Mouse (Mus musculus) heart, adult 8-10 months (tissue): ENCODE data around the gene Ttn. TPM values are rescaled to one million over a fixed set of nuclear protein-coding genes. Genes with fewer than 3 reads are reported as not detected.
A peak's percentile ranks its signal among the peaks of the same experiment; 100 is the strongest.

Experiments
- DNase-seq: peaks from one replicate; pipeline ENCODE4 v3.0.0; 2022; ENCODE audit warnings: low spot score
- total RNA-seq, 4 experiments: library from RNA; stranded (reverse); gene quantifications; 2 replicates each; pipeline ENCODE4 v1.2.4; 2022

The Ttn gene
- total RNA-seq, 4 experiments from 2014 or later: 3,102 to 4,099 (median 3,503) TPM

DNA sequence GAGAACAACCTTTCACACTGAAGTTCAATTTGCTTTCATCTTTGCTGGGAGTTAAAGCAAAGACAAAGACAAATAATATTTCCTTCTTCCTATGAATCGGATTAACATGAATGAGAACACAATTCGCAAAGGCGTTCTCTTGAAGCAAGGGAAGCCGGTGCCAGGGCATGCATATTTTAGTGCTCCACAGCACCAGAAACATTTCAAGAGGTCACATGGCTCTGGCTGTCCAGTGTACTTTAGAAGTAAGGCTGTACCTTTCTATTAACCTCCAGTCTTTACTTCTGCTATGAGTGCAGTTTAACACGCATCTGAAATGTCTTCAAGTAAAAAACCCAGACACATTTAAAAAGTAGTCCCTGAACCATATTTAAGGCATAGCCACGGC is 20.3 kb downstream of the Ttn start:
- no peak for DNase-seq

DNA sequence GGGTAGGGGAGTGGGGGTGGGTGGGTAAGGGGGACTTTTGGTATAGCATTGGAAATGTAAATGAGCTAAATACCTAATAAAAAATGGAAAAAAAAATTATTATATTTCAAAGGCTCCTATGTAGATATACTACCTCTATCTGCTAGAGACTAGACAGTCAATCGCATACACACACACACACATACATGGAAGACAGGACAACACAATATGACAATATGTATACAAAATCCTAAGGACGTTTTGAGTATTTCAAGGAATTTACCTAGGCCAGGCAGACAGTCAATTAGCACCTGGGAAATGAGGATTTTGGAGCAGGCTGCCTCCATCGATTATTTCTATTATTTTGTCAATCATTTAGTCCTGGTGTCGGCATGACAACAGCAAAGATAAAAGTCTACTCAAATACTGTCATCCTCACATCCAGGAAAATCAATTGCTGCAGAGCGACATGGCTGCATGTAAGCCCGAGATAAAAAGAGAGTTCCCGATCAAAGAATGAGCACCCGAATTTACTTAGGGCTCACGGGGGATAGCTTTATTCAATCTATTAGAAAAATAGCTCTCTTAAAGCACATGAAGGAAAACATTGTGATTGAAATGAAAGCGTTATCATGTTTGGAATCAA is 20.8 kb downstream of the Ttn start:
- no peak for DNase-seq

DNA sequence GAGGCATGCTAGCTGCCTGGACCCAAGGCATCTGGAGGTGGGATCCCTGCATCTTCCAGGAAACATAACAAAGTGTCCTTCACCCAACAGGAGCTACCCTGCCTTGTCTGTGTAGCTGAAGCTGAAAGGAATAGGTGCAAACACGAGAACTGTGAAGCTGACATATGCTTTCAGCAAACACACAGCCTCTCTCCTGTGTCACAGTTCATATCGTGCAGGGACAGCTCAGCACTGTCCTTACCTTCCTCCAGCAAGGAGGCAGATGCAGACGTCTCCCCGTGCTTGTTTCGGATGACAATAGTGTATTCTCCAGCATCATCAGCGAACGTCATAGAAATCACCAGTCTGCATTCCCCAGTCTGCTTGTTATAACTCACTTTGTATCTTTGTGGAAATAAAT is 32.6 kb downstream of the Ttn start:
- DNase-seq: no peak

DNA sequence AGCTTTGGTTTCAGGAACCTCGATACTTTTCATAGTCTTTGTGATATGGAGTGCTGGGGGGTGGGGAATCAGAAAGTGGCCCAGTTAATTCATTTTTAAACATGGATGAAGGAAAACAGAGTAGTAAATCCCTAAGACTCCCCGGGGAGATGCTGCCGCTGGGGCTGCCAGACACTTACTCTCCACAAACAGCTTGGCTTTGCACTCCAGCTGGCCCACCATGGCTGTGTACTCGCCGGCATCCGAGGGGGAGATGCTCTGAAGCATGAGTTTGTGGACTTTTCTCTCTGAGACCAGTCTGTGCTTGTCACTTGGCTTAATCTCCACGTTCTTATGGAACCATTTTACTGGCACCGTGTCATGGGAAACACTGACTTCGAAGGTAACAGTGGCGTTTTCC is 43.8 kb downstream of the Ttn start:
- DNase-seq: no peak

DNA sequence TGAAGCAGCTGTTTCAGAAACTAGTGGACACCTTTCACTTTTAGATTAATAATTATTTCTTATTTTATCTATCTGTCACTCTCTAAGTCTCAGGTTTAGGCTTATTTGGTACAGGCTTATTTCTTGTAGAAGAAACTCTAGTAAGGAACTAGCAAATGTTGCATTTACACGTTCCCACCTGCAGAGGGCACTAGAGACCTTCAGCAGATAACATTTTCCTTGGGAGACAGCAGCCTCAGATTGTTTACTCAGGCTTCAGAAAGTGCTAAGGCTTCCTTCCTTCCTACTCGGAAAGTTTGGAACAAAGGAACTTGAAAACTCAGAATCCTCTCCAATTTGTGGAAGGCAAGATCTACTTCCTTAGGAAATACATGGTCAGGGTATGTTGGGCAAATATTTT is 52.6 kb downstream of the Ttn start:
- DNase-seq: peak; percentile 55

- DNase-seq: no peak
These were observed 53.5 kb downstream of the Ttn start for GRCm38 (mm10) chr2:76928816-76929215.

GRCm38 (mm10) chr2:76928298-76928697 is 54.0 kb downstream of the Ttn start:
- no peak for DNase-seq

GRCm38 (mm10) chr2:76926927-76927326 is 55.4 kb downstream of the Ttn start:
- DNase-seq: no peak

- DNase-seq: no peak
These were observed 67.4 kb downstream of the Ttn start for GRCm38 (mm10) chr2:76914959-76915358.

GRCm38 (mm10) chr2:76908705-76909457 is 73.5 kb downstream of the Ttn start:
- no peak for DNase-seq

DNA sequence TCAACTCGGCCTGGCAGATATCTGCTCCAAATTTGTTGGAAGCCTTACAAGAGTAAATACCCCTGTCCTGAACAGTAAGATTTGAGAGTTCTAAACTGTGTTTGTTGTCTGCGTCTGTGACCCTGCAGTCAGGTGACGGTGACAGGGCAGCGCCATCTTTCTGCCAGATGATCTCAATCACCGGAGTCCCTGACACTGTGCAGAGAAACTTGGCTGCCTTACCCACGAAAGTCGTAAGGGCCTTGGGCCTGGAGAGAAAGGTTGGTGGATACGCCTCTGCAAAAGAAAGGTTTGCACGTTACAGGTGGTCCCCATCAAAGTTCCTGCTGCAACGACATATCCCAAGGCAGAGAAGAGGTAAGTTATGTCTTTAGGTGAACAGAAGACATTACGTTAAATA is 79.0 kb downstream of the Ttn start:
- DNase-seq: no peak

GRCm38 (mm10) chr2:76901476-76902086 is 80.8 kb downstream of the Ttn start:
- DNase-seq: no peak

- DNase-seq: no peak
These were observed 82.5 kb downstream of the Ttn start for GRCm38 (mm10) chr2:76899886-76900285.

DNA sequence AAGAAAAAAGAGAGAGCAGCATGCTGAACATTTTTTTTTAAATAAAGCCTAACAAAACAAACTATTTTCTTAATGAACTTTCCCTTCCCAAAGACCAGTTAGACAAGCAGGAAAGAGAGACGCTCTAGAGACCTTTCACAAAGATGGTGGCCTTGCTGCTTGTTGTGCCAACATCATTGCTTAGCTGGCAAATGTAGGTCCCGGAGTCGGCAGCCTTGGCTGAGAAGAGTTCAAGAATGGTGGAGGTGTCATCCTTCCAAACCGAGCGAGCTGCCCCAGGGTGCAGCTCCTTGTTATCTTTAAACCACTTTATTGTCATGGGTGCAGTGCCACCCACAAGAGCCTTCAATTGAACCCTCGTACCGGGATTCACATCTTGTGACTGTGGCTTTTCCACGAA is 85.4 kb downstream of the Ttn start:
- DNase-seq: no peak

DNA sequence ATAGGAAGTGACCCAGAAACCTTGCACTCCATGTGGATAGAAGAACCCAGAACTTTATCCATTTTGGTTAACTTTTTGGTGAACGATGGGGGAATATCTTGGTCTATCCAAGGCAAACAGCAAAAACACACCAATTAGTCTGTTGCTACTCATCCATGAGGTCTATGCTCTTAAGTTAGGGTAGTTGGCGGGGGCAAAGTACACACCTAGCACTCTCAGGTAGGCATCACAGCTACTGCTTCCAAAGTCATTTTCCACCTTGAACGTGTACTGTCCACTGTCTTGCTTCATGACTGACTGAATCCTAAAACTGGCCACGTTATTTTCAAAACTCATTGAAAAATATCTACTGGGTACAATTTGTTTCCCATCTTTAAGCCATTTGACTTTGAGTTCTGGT is 87.0 kb downstream of the Ttn start:
- DNase-seq: no peak

DNA sequence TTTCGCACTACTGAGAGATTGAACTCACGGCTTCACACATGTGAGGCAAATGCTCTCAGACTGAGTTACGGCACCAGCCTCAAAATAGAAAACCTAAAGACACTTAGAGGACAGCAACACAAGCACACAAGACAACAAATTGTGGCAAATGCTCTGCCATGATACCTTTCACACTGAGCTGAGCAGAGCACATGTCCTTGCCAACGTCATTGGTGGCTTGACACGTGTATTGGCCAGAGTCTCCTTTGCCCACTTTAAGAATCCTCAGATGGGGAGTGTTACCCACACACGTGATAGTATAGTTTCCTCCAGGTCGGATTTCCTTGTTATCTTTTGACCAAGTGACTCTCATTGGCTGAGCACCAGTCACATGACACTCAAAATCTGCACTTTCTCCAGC is 93.6 kb downstream of the Ttn start:
- DNase-seq: no peak

GRCm38 (mm10) chr2:76885855-76886254 is 96.5 kb downstream of the Ttn start:
- DNase-seq: no peak

DNA sequence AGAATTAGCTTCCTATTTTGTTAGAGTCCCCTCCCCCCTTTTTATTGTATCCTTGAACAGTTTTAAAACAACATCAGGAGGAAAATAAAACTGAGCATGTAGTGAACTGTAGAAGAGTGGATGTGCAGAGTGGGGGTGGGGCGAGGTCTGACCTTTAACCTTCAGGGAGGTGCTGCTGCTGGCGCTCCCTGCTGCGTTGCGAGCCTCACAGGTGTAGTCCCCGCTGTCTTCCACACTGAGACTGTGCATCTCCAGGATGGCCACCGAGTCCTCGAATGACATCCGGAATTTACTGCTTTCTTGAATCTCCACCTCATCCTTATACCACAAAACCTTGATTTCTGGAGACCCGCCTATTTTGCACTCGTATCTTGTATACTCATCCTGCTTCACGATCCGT is 100.9 kb downstream of the Ttn start:
- no peak for DNase-seq

DNA sequence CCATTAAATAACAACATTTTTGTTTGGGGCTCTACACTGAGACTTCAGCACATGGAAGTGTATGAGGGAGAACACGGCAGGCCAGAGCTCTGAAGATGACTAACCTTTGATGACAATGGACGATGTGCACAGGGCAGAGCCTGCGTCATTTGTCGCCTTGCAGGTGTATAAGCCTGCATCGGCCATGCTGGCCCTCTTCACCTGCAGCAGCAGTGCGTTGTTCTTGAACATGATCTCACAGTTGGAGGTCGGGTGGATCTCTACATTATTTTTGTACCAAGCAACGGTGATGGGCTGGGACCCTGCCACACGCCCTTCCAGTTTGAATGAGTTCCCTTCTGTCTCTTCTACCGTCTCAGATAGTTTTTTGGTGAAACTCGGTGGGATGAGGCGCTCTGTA is 106.8 kb downstream of the Ttn start:
- no peak for DNase-seq

- no peak for DNase-seq
These were observed 115.4 kb downstream of the Ttn start for GRCm38 (mm10) chr2:76866928-76867327.

GRCm38 (mm10) chr2:76865497-76865896 is 116.8 kb downstream of the Ttn start:
- no peak for DNase-seq

DNA sequence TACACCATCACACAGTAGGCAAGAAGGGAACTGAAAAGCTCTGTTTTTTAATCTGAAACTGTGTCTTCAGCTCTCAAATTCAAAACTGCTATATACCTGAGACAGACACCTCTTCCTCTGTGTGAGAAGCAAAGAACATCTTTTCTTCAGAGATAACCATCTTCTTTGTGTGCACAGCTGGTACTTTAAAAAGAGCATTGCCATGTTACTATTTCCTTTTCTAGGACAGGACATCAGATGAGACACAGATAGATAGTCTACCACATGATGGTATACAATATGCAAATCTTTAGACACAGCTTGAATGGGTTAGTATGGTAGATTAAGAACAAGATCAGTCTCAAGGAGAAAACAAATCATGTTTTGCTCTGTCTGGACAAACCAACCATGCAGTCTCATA is 121.0 kb downstream of the Ttn start:
- no peak for DNase-seq

- no peak for DNase-seq
These were observed 132.3 kb downstream of the Ttn start for GRCm38 (mm10) chr2:76850066-76850465.
